Mouse (Mus musculus) thymus, adult 2 months (tissue): ENCODE results near the gene Cux2. TPM values are rescaled to one million over a fixed set of nuclear protein-coding genes. Genes with fewer than 3 reads are reported as not detected.

ENCODE experiments used
- DNase-seq: peaks from one replicate; pipeline ENCODE4 v3.0.0; 2021
- H3K27ac ChIP-seq: fragments of 200-500 bp; 2 replicates; pipeline ENCODE4 v1.5.1; 2012; ENCODE audit warnings: low read length, control low read depth; ENCODE audit not compliant: control insufficient read depth, insufficient read depth
- H3K27me3 ChIP-seq: fragments of 200-500 bp; 2 replicates; pipeline ENCODE4 v1.6.1; 2012; ENCODE audit warnings: mild to moderate bottlenecking, low read length, moderate library complexity, mixed read lengths; ENCODE audit not compliant: control insufficient read depth, insufficient read depth
- H3K36me3 ChIP-seq: fragments of 200-500 bp; 2 replicates; pipeline ENCODE4 v1.6.1; 2012; ENCODE audit warnings: mild to moderate bottlenecking, low read length, moderate library complexity; ENCODE audit not compliant: control insufficient read depth, insufficient read depth
- H3K4me1 ChIP-seq: fragments of 200-500 bp; replicated peaks from 2 replicates; pipeline ENCODE4 v1.6.1; 2012; ENCODE audit warnings: low read length; ENCODE audit not compliant: control insufficient read depth, insufficient read depth
- H3K4me3 ChIP-seq: fragments of 200-500 bp; 2 replicates; pipeline ENCODE4 v1.5.1; 2012; ENCODE audit warnings: mild to moderate bottlenecking, low read length, control low read depth, moderate library complexity; ENCODE audit not compliant: control insufficient read depth, insufficient read depth
- CTCF ChIP-seq: fragments of 200-500 bp; IDR thresholded peaks from 2 replicates; pipeline ENCODE4 v1.5.1; 2012; ENCODE audit warnings: mild to moderate bottlenecking, control low read depth, low read length, moderate library complexity, borderline replicate concordance; ENCODE audit not compliant: control insufficient read depth, poor library complexity, insufficient read depth; ENCODE audit errors: extremely low read depth
- POLR2A ChIP-seq: fragments of 200-500 bp; IDR thresholded peaks from 2 replicates; pipeline ENCODE4 v1.6.1; 2012; ENCODE audit warnings: mild to moderate bottlenecking, low read length, control low read depth, moderate library complexity; ENCODE audit not compliant: control insufficient read depth, poor library complexity, insufficient read depth; ENCODE audit errors: extremely low read depth
- WGBS: fragments of 180-500 bp; shearing (Covaris S2); methylation state at CpG from one replicate; pipeline ENCODE4 v1.1.7; 2018; 5-methylcytosine and 5-hydroxymethylcytosine counted together
- polyA plus RNA-seq: library from polyadenylated mRNA; depleted of rRNA; stranded (reverse); fragments of >200 nt; gene quantifications from 2 replicates; pipeline ENCODE4 v1.2.3, GENCODE M21; 2012

Gene Cux2
- polyA plus RNA-seq, 1 experiment: 0.75 TPM

DNA sequence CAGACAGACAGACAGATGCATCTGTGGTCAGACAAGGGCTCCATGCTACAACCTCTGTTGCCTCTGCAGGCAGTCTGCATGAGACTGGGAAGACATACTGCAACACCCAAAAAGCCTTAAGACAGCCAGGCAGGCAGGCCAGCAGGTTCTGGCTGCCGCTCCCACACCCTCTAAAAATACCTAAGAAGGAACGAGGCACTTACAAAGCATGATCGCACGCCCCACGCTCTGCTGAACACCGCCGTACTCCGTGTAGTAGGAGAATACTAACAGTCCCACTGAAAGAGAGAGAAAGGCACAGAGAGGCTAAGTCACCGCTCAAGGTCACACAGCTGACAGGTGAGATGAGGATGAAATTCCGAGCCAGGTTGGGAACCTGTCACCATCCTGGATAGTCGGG is 6.3 kb downstream of the Cux2 start:
- WGBS: 90% methylated on average over 11 of the region's 11 CpGs
- Histone ChIP-seq H3K4me1 (no peaks in the 10 kb centered on the region), H3K27ac (no peak overlapping the region), H3K27me3 (no peaks in the 10 kb centered on the region; the same call in 1 of the 2 replicates), H3K4me3 (no peak overlapping the region), H3K36me3 (no peaks in the 10 kb centered on the region)
- DNase-seq: no peak
- no peak for TF ChIP-seq POLR2A
- TF ChIP-seq CTCF: no peak

DNA sequence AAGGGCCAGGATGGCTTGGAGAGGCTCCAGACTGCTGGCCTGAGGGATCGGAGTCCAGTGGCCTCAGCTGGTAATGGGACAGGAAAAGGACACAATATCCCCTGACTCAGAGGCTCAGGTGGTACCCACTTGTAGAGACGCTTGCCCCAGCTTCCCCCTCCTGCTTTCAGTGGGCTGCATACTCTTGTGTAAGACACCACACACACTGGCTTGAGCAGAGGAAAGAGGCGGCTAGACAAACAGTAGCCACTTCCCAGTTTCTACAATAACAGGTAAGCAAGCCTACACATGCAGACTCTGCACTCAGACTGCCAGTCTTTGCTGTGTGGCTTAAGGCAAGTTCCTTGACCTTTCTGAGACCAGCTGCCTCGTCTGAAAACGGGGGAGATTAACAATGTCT is 14.6 kb downstream of the Cux2 start:
- 62% methylated on average over 5 of the region's 5 CpGs for WGBS
- no peak overlapping the region for H3K4me3 ChIP-seq
- H3K27me3 ChIP-seq: no peaks in the 10 kb centered on the region
- no peak for DNase-seq
- no peak for TF ChIP-seq CTCF
- no peak for TF ChIP-seq POLR2A
- H3K27ac ChIP-seq: no peak overlapping the region
- no peaks in the 10 kb centered on the region for H3K36me3 ChIP-seq
- H3K4me1 ChIP-seq: no peaks in the 10 kb centered on the region

DNA sequence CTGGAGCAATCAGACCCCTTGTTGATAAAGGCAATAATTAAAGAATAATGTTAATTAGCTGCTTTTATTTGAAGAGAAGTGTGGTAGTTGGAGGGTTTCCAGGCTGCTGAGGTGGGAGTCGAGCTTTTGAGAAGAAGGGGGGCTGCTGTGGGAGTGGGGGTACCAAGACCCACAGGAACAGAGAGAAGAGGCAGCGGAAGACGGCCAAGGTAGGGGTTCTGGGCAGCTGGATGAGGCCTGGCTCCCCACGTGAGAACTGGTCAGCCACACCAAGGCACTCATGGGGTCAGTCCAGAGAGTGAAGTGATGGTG is 16.8 kb downstream of the Cux2 start:
- DNase-seq: no peak
- no peaks in the 10 kb centered on the region for H3K27me3 ChIP-seq
- H3K4me3 ChIP-seq: no peak overlapping the region
- H3K27ac ChIP-seq: no peak overlapping the region
- H3K4me1 ChIP-seq: no peaks in the 10 kb centered on the region
- WGBS: 74% methylated on average over 4 of the region's 4 CpGs
- no peaks in the 10 kb centered on the region for H3K36me3 ChIP-seq
- TF ChIP-seq CTCF (no peak), POLR2A (no peak)

DNA sequence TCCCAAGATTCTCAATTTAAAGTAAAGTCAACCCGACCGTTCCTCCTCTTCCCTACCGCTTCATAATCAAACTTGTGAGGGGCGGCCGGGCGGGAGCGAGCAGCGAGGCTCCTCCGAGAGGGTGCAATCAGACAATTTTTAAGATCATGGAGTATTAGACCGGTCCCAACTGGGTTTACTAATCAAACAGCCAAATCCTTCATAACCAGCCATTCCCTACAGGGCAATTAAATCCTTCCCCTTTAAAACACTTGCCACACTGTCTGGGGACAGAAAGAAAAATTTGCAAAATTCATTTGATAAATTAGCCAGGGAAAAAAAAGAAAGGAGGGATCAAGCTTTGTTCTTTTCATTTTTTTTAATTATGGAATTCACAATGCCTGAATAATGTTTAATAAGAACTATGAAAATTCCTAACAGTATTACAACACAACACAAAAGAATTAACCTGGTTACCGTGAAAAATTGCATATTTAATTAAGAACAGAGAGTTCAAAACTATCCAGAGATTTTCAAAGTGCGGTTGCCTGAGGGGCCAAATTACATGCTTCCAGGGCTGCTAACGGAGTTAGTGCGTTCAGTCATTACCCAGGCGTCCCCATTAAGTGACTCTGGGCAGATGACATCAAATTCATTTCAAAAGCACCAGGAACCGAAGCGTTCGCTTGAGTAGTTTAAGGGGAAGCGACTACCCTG is 17.3 kb downstream of the Cux2 start:
- no peaks in the 10 kb centered on the region for H3K4me1 ChIP-seq
- WGBS: 89% methylated on average over 19 of the region's 19 CpGs
- no peak for TF ChIP-seq POLR2A
- no peak for TF ChIP-seq CTCF

DNA sequence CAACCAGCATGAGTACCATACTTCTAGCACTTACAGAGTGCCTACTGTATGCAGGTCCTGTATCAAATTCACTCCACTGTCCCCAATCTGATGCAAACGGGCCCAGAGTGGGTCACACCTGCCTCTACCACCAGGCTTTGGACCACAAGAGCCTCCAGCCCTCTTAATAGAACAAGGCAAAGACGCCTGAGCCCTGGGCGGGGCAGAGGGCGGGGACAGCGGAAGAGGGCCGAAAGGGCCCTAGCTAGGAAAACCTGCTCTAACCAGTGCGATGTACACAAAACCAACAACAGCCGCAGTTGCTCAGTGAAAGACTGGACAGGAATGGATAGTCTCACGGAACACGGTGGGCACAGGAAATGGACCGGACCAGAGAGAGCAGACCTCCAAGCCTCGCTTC is 18.8 kb downstream of the Cux2 start:
- TF ChIP-seq CTCF (no peak), POLR2A (no peak)
- no peak for DNase-seq
- WGBS: 78% methylated on average over 12 of the region's 12 CpGs
- no peaks in the 10 kb centered on the region for H3K36me3 ChIP-seq
- H3K27ac ChIP-seq: no peak overlapping the region
- no peaks in the 10 kb centered on the region for H3K4me1 ChIP-seq
- H3K27me3 ChIP-seq: no peaks in the 10 kb centered on the region
- no peak overlapping the region for H3K4me3 ChIP-seq

More for the DNA sequence above, 17.3 kb downstream of the Cux2 start:
- Histone ChIP-seq H3K27ac (no peak overlapping the region), H3K36me3 (no peaks in the 10 kb centered on the region), H3K27me3 (no peaks in the 10 kb centered on the region), H3K4me3 (no peak overlapping the region)
- DNase-seq: no peak

DNA sequence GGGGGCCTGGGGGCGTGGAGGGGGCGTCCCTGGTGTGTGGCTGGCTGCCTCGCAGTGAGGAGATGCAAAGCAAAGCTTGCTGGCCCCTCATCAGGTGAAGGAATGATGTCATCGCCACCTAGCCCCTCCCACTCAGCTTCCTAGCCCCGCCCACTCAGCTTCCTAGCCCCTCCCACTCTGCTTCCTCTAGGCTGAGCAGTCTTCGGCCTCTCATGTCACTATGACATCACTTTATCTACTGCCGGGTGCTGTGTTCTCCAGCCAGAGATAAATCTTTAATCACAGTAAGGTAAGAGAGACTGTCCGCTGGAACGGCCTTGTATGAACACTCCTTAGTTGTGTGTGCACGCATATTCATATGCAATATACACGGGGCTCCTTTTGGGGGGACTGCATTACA is 19.3 kb downstream of the Cux2 start:
- Histone ChIP-seq H3K4me3 (no peak overlapping the region), H3K27ac (no peak overlapping the region), H3K4me1 (no peaks in the 10 kb centered on the region), H3K27me3 (no peaks in the 10 kb centered on the region), H3K36me3 (no peaks in the 10 kb centered on the region)
- DNase-seq: no peak
- TF ChIP-seq POLR2A (no peak), CTCF (no peak)
- 63% methylated on average over 11 of the region's 11 CpGs for WGBS

DNA sequence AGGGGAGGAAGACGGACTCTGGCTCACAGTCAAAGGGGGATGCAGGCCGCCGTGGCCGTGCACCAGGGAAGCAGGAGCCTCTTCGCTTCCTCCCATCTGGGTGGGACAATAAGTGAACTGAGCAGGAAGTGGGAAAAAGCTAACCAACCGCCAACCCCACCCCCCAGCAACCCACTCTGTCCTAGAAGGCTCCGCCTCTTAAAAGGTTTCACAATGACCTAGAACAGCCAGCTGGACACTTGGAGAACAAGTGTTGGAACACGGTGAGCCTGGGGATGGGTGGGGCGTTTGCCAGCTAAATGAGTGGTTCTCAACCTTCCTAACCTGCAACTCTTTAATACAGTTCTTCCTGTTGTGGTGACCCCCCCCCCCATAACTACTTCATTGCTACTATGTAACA is 23.1 kb downstream of the Cux2 start:
- no peak overlapping the region for H3K4me3 ChIP-seq
- 72% methylated on average over 9 of the region's 9 CpGs for WGBS

More for the DNA sequence above, 23.1 kb downstream of the Cux2 start:
- no peak overlapping the region for H3K27ac ChIP-seq
- no peak for DNase-seq
- no peaks in the 10 kb centered on the region for H3K4me1 ChIP-seq
- no peak for TF ChIP-seq CTCF
- TF ChIP-seq POLR2A: no peak
- no peaks in the 10 kb centered on the region for H3K27me3 ChIP-seq
- H3K36me3 ChIP-seq: no peaks in the 10 kb centered on the region
